Mouse (Mus musculus): ENCODE measurements at regions not wholly inside any gene's neighbourhood (a gene's known extent, or its start where the extent isn't known, plus 50 kb on each side); places are given as distances from the start of the nearest gene placed in this dataset.
A peak's percentile ranks its signal among the peaks of the same experiment; 100 is the strongest.

DNA sequence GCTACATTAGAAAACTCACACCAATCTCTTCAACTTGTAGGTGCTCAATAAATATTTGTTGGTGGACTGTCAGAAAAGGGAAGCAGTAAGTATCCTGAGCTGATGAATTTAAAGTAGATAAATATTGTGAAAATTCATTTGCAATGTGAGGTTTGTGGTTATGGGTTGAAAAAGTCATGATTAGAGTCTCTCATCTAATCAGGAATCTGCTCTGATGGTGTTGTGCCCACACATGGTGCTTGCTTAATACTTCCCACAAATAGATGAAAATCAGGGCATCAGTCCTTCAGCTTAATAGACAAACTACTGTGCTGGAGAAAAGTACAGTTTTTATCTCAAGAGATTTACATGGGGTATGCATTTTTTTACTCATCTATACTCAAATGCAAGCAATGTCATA lies 59.9 kb downstream of the S1pr1 start:
- DNase-seq, result no peak

DNA sequence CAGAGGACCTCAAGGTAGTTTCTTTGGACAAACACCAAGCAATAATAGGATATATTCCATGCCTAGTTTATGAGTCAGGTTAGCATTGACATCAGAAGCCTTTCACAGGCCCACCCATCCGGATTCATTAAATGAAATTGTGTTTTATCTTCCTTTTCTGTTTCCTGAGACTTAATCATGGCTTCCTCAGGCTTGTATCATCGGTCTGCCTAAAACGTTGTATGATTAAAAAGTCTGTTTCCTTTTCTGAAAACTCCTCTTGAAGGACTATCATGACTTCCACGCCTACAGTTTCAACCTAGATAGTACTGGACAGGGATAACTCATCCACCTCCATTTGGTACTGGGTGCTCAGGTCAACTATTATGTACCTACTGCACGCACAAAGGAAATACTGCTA lies 62.6 kb downstream of the S1pr1 start:
- no peak for DNase-seq

DNA sequence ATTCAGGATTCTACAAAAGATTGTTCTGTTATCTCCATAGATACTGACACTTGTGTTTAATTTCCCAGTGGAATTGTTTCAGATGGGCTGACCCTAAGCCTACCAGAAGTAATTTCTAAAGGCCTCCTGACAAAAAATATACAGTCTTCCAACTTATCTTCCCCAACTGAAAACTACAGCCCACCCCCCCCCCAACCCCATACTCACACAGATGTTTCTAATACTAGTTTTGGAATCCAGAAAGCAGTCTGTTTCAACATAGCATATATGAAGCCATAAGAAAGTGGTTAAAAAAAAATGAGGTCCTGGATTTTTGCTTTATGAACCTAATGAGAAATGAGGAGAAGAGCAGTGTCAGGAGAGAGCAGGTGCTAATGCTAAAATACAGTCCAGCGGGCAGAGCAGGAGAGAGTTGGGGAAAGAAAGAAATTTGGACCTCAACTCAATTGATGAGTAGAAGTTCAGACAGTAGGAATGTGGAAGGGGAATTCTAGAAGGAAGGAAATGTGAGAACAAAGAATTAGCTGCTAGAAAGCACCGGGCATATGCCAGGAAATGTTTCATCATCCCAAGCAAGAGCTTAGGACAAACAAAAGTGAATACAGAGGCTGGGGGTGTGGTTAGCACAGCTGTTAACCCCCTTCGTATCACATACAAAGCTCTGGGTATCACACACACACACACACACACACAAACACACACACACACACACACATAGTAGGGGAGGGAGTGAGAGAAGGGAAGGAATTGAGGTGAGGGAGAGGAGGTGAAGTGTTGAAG lies 65.3 kb downstream of the S1pr1 start:
- DNase-seq, result no peak

DNA sequence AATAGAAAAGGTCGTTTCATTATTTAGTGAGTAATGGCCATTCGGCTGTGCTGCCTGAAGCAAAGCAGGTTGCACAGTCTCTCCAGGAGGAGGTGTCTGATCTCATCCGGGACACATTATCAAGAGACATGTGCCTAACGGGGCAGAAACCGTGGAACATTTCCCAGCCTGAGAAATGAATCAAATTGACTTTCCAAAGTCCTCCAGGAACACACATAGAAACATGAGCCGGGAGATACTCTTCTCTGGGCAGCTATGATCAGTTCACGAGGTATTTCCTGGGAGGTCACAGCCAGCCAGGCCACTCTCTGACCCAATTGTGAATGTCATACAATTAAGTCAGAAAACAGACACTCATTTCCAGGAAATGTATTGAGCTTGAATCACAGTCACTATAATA lies 67.9 kb downstream of the S1pr1 start:
- DNase-seq, result peak; percentile 40

DNA sequence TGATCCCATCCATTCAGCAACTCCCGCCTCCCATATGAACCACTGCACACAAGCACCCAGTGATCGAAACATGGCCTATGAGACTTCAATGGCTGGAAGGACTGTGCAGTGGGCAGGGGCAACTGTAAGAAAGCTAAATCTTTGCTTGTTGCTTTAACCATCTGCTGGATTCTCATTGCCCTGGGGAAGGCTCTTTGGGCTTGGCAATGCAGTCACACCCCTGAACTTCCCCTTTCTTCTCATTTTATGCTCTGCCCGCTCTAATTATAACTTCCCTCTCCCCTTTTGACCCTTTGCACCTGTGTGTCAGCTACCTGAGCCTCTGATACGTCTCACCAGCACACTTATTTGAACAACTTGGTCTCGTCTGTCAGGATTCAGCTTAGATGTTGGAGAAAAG lies 70.6 kb downstream of the S1pr1 start:
- DNase-seq, result no peak

DNA sequence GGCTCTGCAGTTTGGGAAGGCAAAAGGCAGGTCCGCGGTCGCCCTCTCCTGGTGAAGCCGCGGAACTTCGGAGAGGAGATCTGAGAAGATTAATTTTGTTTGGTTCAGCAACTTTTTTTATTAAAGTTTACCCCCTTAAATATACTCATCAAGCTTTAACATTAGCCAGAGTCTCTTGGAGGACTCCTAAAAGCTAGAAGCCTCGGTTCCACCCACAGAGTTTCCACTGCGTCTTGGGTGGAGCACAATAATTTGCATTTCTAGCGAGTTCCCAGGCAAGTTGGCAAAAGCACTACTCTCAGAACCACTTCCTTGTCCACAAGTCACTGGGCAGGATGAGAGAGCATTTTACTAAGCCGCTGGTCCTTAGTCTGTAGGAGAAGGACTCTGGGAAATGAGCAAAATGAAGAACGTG lies 72.0 kb downstream of the S1pr1 start:
- peak; percentile 77 for DNase-seq

DNA sequence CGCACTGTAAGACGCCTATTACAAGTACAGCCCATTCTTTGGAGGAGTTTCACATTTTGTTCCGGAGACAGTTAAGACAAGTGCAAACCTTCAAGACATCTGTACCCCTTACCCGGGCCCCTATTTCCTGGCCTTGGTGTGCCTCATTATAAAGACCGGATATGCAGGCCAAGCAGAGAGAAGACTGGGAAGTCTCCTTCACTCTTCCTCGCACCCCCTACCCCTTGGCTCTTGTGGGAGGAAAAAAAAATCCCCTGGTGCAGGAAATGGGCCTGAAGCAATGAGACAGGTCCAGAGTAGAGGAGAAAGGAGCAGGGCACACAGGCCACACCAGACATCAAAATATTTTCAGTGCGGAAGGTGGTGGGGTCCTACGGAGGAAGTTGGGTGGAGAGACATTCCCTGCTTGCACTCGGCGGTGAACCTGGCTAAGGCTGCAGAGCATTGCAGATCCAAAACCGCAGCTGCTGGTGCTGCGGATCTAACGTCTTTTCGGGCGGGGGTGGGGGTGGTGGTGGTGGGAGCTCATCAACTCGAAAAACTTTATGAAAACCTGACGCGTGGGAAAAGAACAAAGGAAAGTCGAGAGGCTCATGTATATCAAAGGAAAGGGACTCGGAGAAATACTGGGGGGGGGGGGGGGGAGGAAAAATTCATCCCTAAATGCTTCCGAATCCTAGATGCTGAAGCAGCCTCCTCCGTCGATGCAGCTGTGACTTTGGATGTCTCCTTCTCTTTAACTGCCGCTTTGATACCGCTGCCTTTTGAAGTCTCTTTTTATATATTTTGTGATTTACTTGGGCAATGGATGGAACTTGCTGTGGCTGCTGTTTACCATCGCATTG lies 72.6 kb downstream of the S1pr1 start:
- peak; percentile 30 for DNase-seq

DNA sequence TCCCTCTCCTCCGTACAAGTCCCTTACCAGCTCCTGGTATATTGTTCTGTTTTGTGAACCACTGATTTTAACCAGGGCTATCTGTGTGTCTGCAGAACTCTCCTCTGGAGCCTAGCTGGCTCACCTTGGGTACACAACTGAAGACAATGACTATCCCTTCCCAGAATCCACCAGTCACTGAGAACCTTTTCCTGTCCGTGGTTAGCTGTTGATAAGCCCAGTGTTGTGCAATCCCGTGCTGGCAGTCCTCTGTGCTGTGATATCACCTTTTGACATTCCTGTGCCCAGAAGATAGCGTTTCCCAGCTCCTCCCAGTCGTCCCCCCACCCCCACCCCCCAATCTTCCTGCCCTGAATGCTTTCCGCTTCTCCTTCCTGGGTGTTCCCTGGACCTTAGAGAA lies 73.5 kb downstream of the S1pr1 start:
- peak; percentile 75 for DNase-seq

DNA sequence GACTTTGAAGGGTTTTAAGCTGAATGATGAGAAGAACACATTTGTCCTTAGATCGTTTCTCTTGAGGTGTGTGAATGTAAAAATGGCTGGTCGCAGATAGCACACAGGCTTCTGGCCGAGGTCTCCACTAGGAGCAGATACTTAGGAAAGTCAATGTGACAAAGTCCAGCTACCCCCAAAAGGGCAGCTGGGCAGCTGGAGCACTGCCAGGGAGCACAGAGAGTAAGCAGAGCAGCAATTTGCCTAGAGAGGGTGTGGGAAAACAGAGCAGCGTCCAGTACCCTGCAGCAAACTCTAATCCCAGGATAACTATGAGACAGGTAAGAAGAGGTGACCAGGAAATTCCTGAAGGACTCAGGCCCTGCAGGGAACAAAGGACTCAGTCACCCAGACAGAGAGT lies 79.4 kb downstream of the S1pr1 start:
- DNase-seq, result no peak

DNA sequence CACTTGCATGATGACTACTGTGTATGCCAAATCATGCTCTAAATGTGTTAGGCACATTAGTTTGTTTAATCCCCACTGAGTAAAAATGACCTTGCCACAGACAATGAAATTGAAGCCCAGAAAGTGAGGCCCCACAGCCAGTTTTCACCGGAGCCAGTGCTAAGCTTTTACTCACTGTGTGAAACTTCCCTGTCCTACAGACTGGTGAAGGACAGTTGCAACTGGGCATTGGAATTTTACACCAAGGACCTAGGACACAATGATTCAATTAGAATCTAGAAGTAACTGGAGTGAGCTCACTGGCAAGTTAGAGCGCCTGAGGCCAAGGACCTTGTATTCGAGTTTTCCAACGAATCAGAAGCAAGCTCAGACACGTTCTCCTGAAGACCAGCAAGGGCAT lies 79.8 kb downstream of the S1pr1 start:
- DNase-seq, result peak; percentile 15

DNA sequence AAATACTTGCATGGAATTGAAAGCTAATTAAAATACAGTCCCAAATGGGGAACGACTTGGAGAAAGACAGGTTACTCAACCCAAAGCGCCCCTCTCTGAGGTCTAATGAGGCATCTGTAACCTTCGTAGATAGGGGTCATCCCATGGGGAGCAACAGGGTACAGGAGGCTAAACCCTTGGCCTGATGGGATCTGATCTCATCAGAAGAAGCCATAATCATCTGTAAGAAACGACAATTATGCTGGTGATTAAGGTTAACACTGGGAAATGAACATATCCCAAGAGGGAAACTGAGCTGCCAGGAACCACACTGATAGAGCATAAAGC lies 82.5 kb downstream of the S1pr1 start:
- no peak for DNase-seq

DNA sequence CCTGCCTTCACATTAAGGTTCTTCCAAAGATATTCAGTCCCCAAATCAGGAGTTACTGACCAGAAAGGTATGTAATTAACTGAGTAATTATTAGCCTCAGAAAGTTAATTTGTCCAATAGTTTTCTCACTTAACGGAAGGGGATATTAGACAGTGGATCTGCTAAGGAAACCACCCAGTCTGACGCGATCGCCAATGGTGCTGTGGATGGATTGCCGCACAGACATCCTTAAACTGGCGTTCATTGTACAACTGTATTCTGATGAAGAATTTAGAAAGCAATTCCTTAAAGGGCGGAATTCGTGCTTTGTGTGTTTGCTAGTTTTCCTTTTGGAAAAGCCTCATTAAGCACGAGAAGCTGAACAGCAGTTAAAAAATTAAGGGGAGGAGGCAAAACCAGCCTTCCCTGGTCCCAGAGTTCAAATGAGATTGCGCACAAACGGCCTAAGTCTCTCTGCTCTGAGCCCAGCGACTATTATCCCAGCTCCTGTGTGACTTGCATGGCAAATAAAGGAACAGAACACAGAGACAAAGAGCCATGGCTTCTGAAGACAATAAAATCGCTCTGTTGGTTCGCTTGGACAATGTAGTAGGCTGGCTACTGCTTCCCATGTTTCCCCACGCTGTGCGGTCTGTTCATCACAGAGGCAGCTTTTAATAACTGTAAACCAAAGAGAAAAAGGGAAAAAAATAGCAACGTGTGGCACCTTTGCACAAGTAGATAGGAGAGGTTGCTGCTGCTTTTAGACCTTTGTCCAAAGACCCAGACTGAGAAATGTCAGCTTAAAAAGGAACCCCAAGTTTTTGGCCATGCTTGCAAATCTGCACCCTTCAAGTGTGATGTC lies 83.1 kb downstream of the S1pr1 start:
- DNase-seq, result no peak

DNA sequence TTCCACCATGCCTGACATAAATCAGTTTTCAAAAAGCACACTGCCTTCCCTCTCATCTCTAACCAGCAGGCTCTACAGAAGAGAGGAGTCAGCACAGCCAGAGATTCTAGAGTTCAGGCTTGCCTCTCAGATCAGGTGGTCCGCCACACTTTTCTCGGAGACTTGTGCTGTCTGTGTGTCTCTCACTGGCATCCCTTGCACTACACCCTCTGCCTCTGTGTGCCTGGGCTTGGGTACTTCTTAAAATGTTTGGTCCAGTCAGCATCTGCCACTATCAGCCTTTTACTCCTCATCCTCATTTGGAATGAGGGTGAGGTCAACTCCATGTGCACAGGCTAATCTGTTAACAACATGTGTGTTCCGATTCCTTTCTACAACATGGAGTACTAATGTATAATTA lies 92.0 kb downstream of the S1pr1 start:
- no peak for DNase-seq

DNA sequence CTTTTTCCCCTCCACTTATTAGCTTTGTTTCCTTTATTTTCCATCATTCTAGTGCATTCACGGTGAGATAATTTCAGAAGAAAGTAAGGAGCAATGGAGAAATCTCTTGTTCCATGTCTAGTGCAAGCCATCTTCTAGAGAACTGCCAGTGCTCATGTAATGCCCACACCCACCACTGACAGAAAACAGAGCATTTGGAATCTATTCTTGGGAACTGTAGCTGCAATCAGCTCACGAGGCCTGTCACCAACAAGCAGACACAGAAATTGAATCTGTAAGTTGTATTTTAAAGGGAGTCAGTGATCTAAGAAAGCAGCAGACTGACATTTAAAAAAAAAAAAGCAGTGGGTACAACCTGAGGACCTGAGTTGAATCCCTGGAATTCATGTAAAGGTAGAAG lies 92.6 kb downstream of the S1pr1 start:
- DNase-seq, result no peak

DNA sequence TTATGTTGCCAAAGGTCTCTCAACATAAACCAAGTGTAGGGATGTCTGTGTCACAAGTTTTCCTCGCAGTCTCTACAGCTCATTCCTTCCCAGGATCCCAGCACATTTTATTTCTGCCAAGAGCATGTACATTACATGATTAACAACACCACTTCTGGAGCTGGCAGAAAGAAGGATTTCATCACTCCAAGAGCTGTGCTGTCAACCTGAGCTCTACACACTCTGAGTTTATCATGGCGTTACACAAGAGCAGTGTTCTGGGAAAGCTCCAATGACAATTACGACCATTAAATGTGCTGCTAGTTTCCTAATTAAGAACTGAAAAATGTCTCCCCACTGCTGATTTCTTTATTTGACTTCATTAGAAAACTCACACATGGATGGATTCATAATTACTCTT lies 94.9 kb downstream of the S1pr1 start:
- DNase-seq, result no peak

DNA sequence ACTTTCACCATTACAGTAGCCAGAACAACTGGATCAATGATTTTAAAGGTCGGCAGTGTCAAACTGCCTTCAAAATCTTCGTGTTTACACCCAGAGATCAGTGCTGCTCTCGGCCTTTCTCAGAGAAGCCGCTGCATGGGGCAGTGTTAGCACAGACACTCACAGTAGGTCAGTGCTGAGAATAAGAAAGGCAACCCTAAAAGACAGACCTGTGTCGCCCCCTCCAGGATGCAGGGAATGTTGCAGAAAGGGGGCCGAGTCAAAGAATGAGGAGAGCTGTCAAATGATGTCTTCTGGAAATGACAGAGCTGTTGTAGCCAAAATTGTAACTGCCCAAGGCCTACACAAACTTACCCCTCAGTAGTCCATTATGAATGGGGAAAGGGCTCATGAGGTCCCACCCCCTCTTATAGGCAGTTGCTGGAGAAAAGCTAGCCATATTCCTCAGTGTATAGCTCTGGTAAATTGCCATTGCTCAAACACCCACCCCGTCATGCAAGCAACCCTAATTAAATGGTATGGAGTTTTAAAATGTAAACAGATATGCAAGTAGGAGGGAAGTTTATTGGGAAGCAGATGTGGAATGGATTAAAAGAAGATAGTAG lies 98.8 kb downstream of the S1pr1 start:
- peak; percentile 12 for DNase-seq

DNA sequence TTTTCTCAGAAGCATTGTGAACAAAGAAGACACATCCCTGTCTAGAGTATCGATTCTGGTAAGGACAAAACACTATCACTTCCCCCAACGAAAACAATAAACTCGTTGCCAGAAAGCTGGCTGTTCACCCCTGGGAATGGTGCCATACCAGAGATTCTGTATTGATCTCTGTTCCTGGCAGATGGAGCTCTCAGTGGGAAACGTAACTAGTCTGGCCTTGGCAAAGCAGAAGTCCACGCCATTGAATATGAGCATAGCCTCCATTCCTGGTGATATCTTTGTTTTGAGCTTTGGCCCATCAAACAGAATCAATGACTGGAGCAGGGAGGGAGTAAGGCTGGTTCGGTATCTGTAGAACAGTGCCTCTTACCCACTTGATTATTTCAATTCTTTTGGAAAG lies 102.0 kb downstream of the S1pr1 start:
- DNase-seq, result no peak

DNA sequence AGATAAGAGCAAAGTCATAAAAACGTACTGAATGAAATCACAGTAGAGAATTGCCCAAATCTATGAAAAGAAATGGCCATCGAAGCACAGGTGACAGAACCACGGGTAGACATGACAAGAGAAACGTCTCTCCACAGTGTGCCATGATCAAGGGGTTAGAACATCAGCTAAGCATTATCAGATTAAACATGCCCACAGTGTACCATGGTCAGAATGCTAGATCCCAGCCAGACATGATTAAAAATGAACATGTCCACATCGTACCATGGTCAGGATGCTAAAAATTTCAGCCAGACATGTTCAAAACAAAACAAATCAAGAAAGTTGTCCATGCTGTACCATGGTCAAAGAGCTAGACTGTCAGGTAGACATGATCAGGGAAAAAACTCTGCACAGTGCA lies 106.8 kb downstream of the S1pr1 start:
- DNase-seq, result no peak

DNA sequence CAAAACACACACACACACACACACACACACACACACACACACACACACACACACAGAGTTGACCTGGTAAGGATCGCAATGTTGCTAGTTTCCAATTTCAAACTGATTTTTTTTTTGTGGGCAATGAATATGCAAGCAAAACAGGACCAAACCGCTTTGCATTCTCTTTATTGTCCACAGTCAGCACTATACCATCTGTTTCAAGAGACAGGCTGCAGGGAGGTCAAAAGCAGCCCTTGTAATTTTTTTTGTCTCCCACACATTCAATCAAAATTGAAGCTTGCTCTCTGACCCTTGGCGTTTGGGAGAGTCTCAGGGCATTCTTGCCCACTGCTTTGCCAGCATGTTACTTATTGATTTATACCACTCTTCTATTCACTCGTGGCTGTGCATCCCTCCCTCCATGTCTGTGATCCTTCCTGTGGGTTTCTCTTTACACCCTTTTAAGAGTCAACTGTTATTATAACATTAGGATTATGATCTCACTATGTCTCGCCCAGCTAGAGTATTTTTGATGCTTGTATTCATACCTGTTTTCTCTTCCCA lies 110.1 kb downstream of the S1pr1 start:
- no peak for DNase-seq

DNA sequence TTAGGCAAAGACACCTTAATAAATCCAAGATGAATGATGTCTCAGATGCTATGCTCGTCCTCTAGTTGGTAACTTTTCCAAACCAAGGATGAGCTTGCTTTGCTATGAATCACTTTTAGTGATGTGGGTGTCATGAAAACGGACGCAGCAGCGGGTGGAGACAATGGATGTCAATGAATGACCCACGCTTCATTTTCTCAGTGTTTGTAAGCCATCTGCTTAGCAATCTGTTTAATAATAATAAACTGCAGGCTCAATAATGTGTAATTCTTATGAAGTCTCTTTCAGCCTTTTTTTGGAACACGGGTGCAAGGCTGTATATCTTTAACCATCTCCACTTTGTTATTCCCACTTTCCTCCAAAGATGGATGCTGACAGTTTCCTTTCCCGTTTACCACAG lies 110.6 kb downstream of the S1pr1 start:
- no peak for DNase-seq

DNA sequence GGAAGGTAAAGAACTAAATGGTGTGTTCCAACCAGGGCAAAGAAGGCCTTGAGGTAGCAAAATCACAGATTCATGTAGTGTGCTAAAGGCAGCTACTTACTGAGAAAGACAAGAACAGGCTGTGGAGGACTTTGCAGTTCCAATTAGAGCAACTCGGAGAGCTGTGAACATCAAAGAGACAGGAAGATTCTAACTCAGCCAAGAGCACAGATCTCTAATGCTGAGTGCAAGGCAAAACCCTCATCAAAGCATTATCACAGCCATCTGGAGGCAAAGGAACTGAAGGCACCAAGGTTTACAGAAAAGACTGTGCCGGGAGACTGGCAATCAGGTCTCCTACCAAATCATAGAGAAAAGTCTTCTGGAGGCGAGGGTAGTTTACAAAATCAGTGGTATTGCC lies 111.1 kb downstream of the S1pr1 start:
- no peak for DNase-seq

DNA sequence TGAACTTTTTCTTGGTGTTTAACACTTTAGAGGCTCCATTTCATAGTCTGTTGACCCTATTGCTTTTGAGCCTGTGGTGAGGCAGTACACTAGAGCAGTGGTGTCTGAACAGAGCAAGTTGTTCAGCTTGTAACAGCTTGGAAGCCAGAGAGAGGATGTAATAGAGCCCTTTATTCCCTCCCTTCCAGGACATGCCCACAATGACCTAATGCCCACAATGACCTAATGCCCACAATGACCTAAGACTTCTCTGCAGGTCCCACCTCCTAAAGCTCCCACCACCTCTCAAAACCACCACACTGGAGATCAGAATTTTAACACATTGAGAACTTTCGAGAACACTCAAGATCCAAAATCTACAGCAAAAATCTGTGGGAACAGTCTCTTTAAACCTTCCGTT lies 115.6 kb downstream of the S1pr1 start:
- DNase-seq, result no peak
